Mouse (Mus musculus) spleen, adult 2 months (tissue): ENCODE measurements around the gene Klf16. TPM values are rescaled to one million over a fixed set of nuclear protein-coding genes. Genes with fewer than 3 reads are reported as not detected.

Experiments
- DNase-seq, 2 experiments: peaks; one replicate each; pipeline versions ENCODE4 v3.0.0 to v3.0.0-alpha.2; 2012 to 2021; ENCODE audit warnings: low spot score in 2 of 2, low read depth in 1 of 2
- H3K27ac ChIP-seq: fragments of 200-500 bp; 2 replicates; pipeline ENCODE4 v1.5.1; 2012; ENCODE audit warnings: low read length, inconsistent platforms; ENCODE audit not compliant: insufficient read depth
- H3K27me3 ChIP-seq: fragments of 200-500 bp; 2 replicates; pipeline ENCODE4 v1.6.1; 2012; ENCODE audit warnings: mild to moderate bottlenecking, moderate library complexity, low read length, inconsistent platforms; ENCODE audit not compliant: control insufficient read depth, insufficient read depth
- H3K36me3 ChIP-seq: fragments of 200-500 bp; 2 replicates; pipeline ENCODE4 v1.6.1; 2012; ENCODE audit warnings: mild to moderate bottlenecking, low read length, inconsistent platforms; ENCODE audit not compliant: control insufficient read depth, insufficient read depth
- H3K4me1 ChIP-seq: fragments of 200-500 bp; 2 replicates; pipeline ENCODE4 v1.6.1; 2011; ENCODE audit warnings: inconsistent platforms; ENCODE audit not compliant: control insufficient read depth, insufficient read depth, insufficient read length
- H3K4me3 ChIP-seq: fragments of 200-500 bp; 2 replicates; pipeline ENCODE4 v1.5.1; 2011; ENCODE audit warnings: mild to moderate bottlenecking, inconsistent platforms; ENCODE audit not compliant: insufficient read depth, insufficient read length; ENCODE audit errors: extremely low read depth
- CTCF ChIP-seq: fragments of 200-500 bp; IDR thresholded peaks from 2 replicates; pipeline ENCODE4 v1.5.1; 2011; ENCODE audit warnings: mild to moderate bottlenecking, inconsistent platforms; ENCODE audit not compliant: insufficient read depth, insufficient read length, insufficient replicate concordance; ENCODE audit errors: extremely low read depth
- POLR2A ChIP-seq: fragments of 200-500 bp; IDR thresholded peaks from 2 replicates; pipeline ENCODE4 v1.6.1; 2011; ENCODE audit warnings: low read depth, low read length, inconsistent platforms
- WGBS: fragments of 180-500 bp; shearing (Covaris S2); methylation state at CpG from one replicate; pipeline ENCODE4 v1.1.7; 2018; 5-methylcytosine and 5-hydroxymethylcytosine counted together
- polyA plus RNA-seq: library from polyadenylated mRNA; depleted of rRNA; stranded (reverse); fragments of >200 nt; gene quantifications from 2 replicates; pipeline ENCODE4 v1.2.3, GENCODE M21; 2012

Gene Klf16
- polyA plus RNA-seq, 1 experiment, result 27.9 TPM

- H3K27me3 ChIP-seq, result no peaks in the 10 kb centered on the region
- TF ChIP-seq POLR2A (no peak), CTCF (no peak)
- peaks cover 26% of the 10 kb centered on the region for H3K4me1 ChIP-seq
- H3K4me3 ChIP-seq, result no peak overlapping the region
- peaks cover 19% of the 10 kb centered on the region for H3K36me3 ChIP-seq
- H3K27ac ChIP-seq, result no peak overlapping the region
- 71% methylated on average over 12 of the region's 12 CpGs for WGBS
- no peak for DNase-seq
Observed at GRCm38 (mm10) chr10:80584642-80585552, 7.8 kb upstream of the Klf16 start.

GRCm38 (mm10) chr10:80584045-80584488, 6.9 kb upstream of the Klf16 start:
- peaks cover 19% of the 10 kb centered on the region for H3K36me3 ChIP-seq
- no peaks in the 10 kb centered on the region for H3K27me3 ChIP-seq
- H3K4me1 ChIP-seq, result peaks cover 25% of the 10 kb centered on the region
- TF ChIP-seq CTCF, result no peak
- TF ChIP-seq POLR2A, result no peak
- H3K4me3 ChIP-seq, result no peak overlapping the region
- H3K27ac ChIP-seq, result no peak overlapping the region
- no peak for DNase-seq
- 75% methylated on average over 12 of the region's 12 CpGs for WGBS

DNA sequence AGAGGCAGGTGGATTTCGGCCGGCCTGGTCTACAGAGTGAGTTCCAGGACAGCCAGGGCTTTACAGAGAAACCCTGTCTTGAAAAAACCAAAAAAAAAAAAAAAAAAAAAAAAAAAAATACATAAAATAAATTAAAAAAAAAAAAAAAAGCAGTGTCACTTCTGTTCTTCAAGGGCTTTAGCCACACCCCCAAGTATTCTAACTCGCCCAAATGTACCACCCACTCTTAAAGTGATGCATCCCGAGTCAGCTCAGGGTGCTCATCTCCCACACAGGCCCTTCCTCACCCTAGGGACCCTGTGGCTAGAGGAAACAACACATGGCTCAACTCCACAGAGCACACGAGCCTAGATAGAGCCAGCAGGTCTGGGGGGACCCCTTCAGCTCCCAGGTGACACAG, 5.9 kb upstream of the Klf16 start:
- DNase-seq, result no peak
- Histone ChIP-seq H3K27me3 (no peaks in the 10 kb centered on the region), H3K4me3 (no peak overlapping the region), H3K4me1 (peaks cover 19% of the 10 kb centered on the region), H3K27ac (no peak overlapping the region), H3K36me3 (peaks cover 19% of the 10 kb centered on the region)
- TF ChIP-seq CTCF (no peak), POLR2A (no peak)
- WGBS, result 67% methylated on average over 5 of the region's 5 CpGs

DNA sequence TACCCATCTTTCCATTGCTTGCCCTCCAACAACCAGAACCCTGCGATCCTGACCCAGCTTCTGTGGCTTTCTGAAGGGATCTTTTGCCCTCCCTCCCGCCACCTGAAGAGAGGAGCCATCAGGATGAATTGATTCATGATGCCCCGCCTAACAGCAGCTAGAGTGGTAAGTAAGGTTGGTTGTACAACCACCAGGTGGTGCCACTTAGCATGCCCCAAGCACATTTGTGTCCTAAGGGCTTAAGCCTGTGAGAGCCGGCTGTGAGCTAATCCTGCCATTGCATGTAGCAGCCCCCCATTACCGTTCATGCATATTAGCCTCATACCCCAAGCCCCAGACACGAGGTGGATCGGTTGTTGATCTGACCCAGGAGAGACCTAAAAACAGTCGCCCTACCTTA, 1.8 kb upstream of the Klf16 start:
- H3K27me3 ChIP-seq, result no peaks in the 10 kb centered on the region
- peak overlapping the region; percentile 41; the same call in 1 of the 2 replicates for H3K4me3 ChIP-seq
- H3K36me3 ChIP-seq, result peaks cover 4% of the 10 kb centered on the region
- H3K4me1 ChIP-seq, result peaks cover 11% of the 10 kb centered on the region; the same call in 1 of the 2 replicates
- peak overlapping the region; percentile 70 for H3K27ac ChIP-seq
- peak; percentile 53; the same call in 1 of the 2 replicates for TF ChIP-seq CTCF
- TF ChIP-seq POLR2A, result no peak
- 7% methylated on average over 8 of the region's 8 CpGs for WGBS
- peak; percentile 78 to 88 for DNase-seq

- peak overlapping the region; percentile 93 for H3K27ac ChIP-seq
- H3K4me3 ChIP-seq, result peak overlapping the region; percentile 82
- H3K27me3 ChIP-seq, result no peaks in the 10 kb centered on the region
- no peaks in the 10 kb centered on the region; the same call in 1 of the 2 replicates for H3K36me3 ChIP-seq
- peaks cover 11% of the 10 kb centered on the region; the same call in 1 of the 2 replicates for H3K4me1 ChIP-seq
- DNase-seq, result peak; percentile 79 to 83
- under 1% methylated on average over 29 of the region's 29 CpGs for WGBS
- TF ChIP-seq CTCF (peak; percentile 93), POLR2A (no peak; the same call in 1 of the 2 replicates)
Observed at GRCm38 (mm10) chr10:80578131-80578750, 1.1 kb upstream of the Klf16 start.

DNA sequence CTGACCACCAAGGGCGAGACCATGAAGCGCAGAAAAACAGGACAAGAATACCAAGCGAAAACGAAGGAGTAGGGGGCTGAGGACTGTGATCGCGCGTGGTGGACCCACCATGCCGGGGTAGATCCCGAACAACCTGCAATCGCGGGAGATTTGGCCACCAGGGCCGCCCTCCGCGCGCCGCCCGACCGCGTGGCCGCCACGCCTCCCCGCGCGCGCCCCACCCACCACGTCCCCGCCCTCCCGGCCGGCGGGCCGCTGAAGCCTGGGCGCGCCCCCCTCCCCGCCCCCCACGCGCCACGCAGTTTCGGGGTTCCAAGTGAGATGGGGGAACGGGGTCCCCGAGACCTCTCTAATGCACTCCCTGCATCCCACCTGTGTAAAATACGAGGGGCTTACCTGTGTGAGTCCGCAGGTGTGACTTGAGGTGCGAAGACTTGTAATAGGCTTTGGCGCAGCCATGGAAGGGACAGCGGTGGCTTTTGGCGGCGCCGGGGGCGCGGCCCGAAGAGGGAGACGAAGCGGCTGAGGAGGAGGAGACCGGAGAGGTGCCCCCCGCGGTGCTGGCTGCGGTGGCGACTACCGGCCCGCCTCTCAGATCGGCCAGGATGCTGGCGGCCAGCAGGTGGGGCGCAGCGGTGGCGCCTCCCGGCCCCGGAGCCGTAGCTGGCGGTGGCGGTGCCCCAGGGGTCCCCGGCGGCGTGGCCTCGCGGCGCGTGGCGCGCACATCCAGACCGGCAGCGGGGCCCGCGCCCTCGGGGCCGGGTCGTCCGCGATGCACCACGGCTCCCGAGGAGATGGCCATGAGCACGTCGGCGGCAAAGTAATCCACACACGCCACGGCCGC, 548 bp downstream of the Klf16 start:
- no peaks in the 10 kb centered on the region for H3K36me3 ChIP-seq
- WGBS, result under 1% methylated on average over 95 of the region's 96 CpGs
- no peak for TF ChIP-seq CTCF
- no peak for TF ChIP-seq POLR2A
- peaks cover 19% of the 10 kb centered on the region; the same call in 1 of the 2 replicates for H3K4me1 ChIP-seq
- peak in 1 of 2 experiments; percentile 57 for DNase-seq
- H3K27me3 ChIP-seq, result no peaks in the 10 kb centered on the region
- H3K4me3 ChIP-seq, result peak overlapping the region; percentile 82
- peak overlapping the region; percentile 94 for H3K27ac ChIP-seq
